Mouse (Mus musculus): ENCODE measurements at regions not wholly inside any gene's neighbourhood (a gene's known extent, or its start where the extent isn't known, plus 50 kb on each side); places are given as distances from the start of the nearest gene placed in this dataset.
A peak's percentile ranks its signal among the peaks of the same experiment; 100 is the strongest.

DNA sequence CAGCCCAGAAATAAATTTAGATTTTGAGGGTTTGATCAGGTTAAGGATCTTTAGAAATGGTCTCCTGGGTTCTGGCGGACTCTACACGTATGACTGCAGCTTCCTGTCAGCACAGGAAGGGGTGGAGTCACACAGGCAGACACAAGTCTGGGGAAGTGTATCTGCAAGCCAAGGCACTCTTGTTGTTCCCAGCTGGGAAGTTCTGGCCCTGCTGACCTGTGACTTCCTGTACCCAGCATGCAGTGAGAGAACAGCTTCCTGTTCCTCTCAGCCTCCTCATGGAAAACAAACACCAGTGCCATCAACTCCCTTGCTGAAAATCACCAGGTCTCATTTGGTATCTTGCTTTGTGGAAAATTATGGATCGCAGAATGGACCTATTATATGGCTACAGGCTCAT, 140.9 kb downstream of the Ets2 start:
- no peak for DNase-seq (ENCODE audit: low spot score in 2 of 2)

GRCm38 (mm10) chr16:95839512-95840253, 137.8 kb downstream of the Ets2 start:
- DNase-seq (ENCODE audit: low spot score in 2 of 2) = no peak

DNA sequence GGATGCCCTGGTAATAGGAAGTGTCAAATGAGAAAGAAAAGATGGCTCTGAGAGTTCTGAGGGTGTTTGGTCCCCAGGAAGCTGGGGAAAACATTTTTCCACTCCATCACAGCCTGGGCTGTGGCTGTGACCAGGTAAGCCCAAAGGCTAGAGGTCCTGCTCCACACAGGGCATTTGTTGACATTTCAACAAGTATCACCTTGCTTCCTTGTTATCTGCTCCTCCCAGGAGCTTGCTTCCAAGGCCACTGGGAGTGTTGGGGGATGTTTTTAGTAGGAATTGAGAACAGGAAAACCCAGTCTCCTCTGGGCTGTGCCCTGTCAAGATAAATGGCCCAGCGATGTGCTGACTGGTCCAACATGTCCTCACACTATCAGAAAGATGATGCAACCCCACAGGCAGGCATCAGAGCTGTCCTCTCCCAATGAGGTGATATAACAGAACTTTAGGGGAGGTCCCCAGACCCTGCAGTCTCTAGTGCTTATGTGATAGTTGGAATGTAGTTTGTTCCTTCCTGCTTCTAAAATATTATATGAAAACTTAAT, 137.1 kb downstream of the Ets2 start:
- no peak for DNase-seq (ENCODE audit: low spot score in 2 of 2)

GRCm38 (mm10) chr16:95838478-95838846, 136.6 kb downstream of the Ets2 start:
- DNase-seq (ENCODE audit: low spot score in 2 of 2) = no peak

DNA sequence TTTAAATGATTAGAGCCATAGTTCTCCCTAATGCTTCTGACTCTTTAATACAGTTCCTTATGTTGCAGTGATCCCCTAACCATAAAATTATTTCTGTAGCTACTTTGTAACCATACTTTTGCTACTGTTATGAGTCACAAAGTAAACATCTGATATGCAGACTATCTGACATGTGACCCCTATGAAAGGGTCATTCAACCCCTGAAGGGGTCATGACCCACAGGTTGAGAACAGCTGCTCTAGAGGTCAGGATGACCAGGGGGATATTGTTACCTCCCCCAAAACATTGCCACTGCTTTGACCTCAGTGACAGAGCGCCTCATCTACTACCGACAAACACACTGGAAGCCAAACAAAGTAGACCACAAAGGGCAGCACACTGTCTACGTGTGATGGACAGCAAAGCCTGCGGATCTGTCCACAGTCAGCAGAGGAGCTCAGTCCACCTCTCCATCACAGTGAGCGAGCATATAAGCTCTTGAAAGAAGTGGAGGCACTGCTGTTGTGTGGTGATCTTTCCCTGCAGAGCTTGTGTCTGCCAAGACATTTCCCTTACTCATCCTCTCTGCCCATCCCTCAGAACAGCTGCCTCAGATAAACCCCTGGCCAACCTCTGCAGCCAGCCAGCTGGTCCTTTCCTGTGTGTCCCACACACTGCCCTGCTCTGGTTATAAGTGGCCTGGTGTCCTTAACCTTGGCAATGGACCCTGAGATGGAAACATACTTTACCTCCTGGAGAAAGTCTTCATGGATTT, 136.0 kb downstream of the Ets2 start:
- DNase-seq (ENCODE audit: low spot score in 2 of 2) = no peak

- no peak for DNase-seq (ENCODE audit: low spot score in 2 of 2)
These were observed 134.1 kb downstream of the Ets2 start for GRCm38 (mm10) chr16:95835941-95836340.

- DNase-seq (ENCODE audit: low spot score in 2 of 2) = no peak
These were observed 132.8 kb downstream of the Ets2 start for GRCm38 (mm10) chr16:95834556-95835288.

GRCm38 (mm10) chr16:95833455-95833854, 131.6 kb downstream of the Ets2 start:
- DNase-seq (ENCODE audit: low spot score in 2 of 2) = no peak

- DNase-seq (ENCODE audit: low spot score in 2 of 2) = no peak
These were observed 130.5 kb downstream of the Ets2 start for GRCm38 (mm10) chr16:95832346-95832739.

GRCm38 (mm10) chr16:95831566-95832345, 129.9 kb downstream of the Ets2 start:
- DNase-seq (ENCODE audit: low spot score in 2 of 2) = no peak

DNA sequence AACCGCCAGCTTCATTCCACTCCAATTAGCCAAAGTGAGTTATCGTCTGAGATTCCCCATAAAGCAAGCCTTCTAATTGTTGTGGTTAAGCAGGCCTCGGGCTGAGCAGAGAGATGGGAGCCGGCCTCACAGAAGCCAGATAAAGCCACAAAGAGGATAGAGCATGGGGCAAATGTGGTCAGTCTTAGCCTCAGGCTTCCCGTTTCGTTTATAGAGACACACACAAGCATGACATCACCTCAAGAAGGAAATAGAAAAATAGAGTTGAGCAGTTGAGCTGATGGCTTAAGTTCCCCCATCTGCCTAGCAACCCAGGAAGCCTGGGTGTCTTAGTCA, 125.5 kb downstream of the Ets2 start:
- no peak for DNase-seq (ENCODE audit: low spot score in 2 of 2)

DNA sequence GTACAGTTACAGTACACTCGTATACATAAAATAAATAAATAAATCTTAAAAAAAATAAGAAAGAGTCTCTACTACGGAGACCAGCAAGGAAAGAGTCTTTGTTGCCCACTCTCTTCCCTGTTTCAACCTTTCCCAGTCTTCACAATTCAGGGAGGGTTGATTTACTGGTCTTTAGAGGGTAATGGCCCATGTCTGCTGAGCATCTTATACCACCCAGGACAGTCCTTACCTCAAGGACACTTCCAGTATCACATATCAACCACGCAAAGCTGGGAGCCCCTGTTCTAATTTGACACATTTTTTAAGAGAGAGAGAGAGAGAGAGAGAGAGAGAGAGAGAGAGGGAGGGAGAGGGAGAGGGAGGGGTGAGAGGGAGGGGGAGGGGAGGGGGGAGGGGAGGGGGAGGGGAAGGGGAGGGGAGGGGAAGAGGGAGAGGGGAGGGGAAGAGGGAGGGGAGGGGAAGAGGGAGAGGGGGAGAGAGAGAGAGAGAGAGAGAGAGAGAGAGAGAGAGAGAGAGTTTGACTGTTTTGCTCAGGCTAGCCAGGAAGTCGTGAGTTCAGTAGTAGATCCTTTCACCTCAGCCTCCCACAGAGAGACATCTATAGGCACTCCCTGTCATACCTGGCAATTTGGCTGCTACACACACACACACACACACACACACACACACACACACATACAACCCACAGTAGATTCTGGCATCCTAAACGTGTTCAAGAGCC, 125.0 kb downstream of the Ets2 start:
- DNase-seq (ENCODE audit: low spot score in 2 of 2) = no peak

DNA sequence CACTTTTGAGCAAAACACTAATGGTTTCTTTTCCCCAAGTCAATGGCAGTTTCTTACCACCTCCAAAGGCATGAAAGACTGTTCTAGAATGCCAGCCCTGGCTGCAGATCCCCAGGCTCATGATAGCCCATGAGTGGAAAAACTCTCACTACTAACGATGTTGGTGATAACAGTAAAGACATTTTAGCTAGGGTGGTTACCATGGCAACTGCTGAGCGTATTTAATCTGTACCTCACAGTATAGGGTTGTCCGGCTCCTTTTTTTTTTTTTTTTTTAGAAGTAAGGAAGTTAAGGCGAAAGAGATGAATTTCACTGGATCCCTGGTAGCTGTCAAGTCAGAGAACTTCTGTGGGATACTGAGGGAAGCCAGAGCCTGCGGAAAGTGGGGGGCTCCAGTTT, 123.8 kb downstream of the Ets2 start:
- no peak for DNase-seq (ENCODE audit: low spot score in 2 of 2)

DNA sequence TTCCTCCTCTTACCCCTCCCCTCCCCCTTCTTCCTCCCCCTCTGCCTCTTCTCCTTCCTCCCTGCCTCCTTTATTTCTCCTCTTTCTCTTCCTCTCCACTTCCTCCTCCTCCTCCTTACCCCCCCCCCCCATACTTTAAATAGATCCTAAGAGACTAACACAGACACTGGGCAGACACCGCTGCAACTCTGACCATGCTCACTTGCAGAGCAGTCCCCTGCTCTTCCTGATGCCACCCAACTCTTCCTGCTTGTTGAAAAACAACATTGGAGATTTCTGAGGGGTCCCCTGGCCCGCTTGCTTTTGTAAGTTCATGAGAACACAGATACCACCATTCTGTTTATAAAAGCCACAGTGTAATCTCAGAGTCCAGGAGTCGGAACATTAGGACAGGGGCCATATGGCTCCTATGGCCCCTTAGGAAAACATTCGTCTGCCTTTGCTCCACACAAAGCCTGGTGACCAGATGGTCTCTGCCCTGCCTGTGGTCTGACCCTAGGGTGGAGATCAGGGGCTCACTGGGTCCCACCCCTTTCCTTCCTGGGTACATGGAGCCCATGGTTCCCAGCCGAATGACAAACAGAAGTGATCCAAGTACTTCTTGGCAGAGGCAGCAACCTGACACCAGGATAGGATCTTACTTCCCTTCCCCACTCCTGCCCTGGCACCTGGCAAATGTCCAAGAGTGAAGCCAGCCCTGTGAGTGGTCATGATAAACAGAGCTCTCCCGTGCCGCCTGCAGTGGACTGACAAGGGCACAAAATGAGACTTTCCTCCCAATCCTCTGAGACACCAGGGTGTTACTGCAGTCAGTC, 123.1 kb downstream of the Ets2 start:
- peak in 1 of 2 experiments; percentile 59 for DNase-seq (ENCODE audit: low spot score in 2 of 2)

DNA sequence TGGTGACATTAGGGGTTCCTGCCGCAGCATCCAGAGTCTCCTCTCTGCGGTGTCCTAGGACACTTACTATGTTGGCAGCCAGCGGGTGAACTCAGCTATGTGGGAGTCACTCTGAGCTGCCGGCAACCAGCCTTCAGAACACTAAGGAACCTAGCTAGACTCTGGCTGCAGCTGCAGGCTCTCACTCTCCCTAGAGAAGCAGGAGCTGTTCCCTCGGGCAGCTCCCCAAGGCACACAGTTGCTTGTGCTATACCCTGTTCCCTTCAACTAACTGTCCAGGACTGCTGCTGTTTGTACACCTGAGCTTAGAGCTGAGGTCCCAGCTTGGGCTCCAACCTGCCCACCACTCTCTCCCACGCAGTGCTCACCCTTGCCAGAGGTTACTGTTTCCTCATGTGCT, 121.9 kb downstream of the Ets2 start:
- no peak for DNase-seq (ENCODE audit: low spot score in 2 of 2)

GRCm38 (mm10) chr16:95821080-95821479, 119.2 kb downstream of the Ets2 start:
- no peak for DNase-seq (ENCODE audit: low spot score in 2 of 2)

GRCm38 (mm10) chr16:95820606-95821005, 118.7 kb downstream of the Ets2 start:
- no peak for DNase-seq (ENCODE audit: low spot score in 2 of 2)

DNA sequence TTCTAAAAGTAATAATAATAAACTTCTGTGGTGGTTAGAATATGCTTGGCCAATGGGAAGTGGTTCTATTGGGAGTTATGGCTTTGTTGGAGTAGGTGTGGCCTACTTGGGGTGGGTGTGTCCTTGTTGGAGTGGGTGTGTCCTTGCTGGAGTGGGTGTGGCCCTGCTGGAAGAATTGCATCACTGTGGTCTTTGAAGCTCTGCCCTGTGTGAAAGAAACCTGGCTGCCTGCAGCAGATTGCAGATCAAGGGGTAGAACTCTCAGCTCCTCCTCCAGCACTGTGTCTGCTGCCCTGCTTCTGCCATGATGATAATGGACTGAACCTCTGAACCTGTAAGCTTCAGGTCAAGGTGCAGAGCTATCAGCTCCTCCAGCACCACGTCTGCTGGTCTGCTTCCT, 118.1 kb downstream of the Ets2 start:
- DNase-seq (ENCODE audit: low spot score in 2 of 2) = no peak

DNA sequence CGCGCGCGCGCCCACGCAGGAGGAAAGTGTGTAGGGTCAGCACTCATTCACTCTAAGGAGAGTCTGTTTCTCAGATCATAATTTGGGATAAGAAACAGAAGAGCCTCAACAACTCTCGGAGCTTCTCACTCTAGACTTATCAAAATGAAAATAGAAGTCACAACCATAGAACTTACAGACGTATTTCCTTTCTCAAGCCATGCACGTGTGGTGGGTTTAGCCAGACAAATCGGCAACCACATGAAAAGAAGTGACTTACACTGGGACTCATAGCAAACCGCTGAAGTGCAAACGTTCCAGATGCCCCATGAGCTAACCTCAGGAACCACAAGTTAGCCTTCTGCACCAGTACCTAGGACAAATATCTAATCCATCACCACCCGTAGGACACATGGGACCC, 114.1 kb downstream of the Ets2 start:
- no peak for DNase-seq (ENCODE audit: low spot score in 2 of 2)

- DNase-seq (ENCODE audit: low spot score in 2 of 2) = no peak
These were observed 113.4 kb downstream of the Ets2 start for GRCm38 (mm10) chr16:95815206-95815731.

Data from cerebellum, postnatal 4 days (tissue).